Mouse (Mus musculus) regulatory T cell (primary cell): ENCODE measurements around the gene Wdr25.
"Not testable (repeated sequence)": the region's sequence is repeated elsewhere in the genome, so short reads cannot be mapped to it uniquely, and the experiment has no call there.

ENCODE experiments used
- in situ Hi-C: fragments of 300-600 bp; cut with MboI, MseI; formaldehyde crosslinking; loops from one replicate; pipeline ENCODE4 v1.15.1; 2025; ENCODE audit warnings: high pct_unique_total_duplicates

Gene Wdr25

DNA sequence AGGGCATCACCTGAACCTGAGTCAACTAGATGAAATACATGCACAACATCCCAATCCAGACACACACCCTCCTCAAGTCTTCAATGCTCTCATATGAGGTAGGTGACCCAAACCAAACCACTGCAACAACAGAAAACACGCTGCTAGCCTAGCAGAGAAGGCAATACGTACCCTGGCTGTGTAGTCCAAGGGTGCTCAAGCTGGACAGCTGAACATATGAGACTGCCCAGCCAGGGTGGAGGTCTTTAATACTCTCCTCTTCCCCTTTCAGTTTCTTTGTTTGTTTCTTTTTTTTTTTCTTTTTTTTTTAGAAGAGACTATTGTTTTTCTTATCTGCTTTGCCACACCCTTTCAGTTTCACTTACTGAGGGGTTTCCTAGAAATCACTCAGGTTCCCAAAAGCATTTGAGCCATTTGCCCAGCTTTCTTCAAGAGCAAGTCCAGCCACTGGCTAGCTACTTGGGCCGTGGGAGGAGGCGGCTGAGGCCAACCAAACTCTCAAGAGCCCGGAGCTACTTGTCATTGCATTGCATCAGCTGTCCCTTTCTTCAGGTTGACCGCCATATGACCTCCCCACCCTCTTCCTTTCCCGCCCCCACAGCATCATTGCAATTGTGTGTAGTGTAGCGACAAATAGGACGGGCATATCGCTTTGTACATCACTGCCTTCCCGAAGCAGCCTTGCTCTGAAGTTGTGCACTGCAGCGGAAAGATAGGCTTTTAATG is at the start of gene Wdr25:
TSS of gene Wdr25 (plus strand) at position 643 of the 726 bp plus-strand sequence.
- in situ Hi-C loops, result no loop called here

GRCm38 (mm10) chr12:108848033-108848432 is 45.4 kb upstream of the Wdr25 start:
- in situ Hi-C loops, result not testable (repeated sequence)

DNA sequence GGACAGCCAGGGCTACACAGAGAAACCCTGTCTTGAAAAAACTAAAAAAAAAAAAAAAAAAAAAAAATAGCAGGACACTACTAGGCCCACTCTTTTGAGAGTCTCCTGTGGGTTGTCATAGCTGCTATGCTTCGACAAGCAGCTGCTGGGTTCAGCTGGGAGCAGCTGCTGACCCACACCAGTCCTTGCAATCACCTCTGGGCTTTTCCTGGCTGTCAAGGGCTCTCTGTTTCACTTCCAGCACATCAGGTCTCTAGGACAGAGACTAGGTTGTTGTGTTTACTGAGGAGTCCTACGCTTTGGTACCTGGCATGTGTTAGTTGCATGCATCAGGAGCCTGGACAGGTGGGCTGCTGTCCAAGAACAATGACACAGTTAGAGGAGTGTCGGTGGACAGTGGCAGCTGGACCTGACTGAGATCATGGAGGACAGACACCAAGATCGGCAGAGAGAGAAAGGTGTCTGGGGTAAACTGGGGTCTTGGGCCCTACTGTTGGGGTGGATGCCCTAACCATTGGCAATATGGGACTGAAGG is 43.9 kb upstream of the Wdr25 start:
- in situ Hi-C loops, result no loop called here

GRCm38 (mm10) chr12:108850129-108850528 is 43.3 kb upstream of the Wdr25 start:
- in situ Hi-C loops, result no loop called here

GRCm38 (mm10) chr12:108850886-108851285 is 42.5 kb upstream of the Wdr25 start:
- in situ Hi-C loops, result no loop called here

- in situ Hi-C loops, result no loop called here
These were observed 40.6 kb upstream of the Wdr25 start for GRCm38 (mm10) chr12:108852822-108853221.

GRCm38 (mm10) chr12:108855081-108855480 is 38.4 kb upstream of the Wdr25 start:
- in situ Hi-C loops, result no loop called here

DNA sequence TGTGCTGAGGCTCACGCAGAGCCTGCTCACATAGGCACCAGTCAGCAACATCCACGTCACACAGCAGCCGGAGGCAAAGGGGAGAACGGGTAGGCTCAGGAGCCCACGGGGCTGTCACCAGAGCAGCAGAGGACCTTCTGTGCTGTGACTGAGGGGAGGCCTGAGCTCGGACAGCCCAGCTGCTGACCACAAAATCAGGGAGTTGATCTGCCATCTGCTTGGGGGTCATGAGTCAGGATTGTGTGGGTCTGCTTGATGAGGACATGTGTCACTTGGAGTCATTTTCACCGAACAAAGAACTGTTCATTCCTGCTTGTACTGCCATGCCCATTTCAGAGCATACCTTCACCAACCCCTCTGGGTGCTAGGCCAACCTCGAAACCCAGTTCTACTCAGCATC is 37.2 kb upstream of the Wdr25 start:
- in situ Hi-C loops, result no loop called here

DNA sequence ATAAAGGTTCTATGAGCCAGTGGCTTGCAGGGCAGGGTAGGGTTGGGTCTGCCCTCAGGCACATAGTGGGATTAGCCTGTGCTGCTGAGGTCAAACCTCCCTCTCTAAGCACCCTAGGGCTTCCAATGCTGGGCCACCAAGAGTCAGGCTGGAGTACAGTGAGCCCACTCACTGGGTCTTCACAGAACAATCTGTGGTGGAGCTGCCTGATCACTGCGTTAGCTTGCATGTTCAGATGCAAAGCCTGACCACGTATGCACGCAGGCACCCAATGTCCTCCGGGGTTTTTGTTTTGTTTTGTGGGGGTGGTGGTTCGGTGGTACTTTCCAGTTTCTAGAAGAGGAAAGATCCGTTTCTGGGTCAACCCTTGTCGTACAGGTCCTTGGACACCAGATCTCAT is 36.3 kb upstream of the Wdr25 start:
- in situ Hi-C loops, result no loop called here

- in situ Hi-C loops, result no loop called here
These were observed 35.7 kb upstream of the Wdr25 start for GRCm38 (mm10) chr12:108857589-108858184.

DNA sequence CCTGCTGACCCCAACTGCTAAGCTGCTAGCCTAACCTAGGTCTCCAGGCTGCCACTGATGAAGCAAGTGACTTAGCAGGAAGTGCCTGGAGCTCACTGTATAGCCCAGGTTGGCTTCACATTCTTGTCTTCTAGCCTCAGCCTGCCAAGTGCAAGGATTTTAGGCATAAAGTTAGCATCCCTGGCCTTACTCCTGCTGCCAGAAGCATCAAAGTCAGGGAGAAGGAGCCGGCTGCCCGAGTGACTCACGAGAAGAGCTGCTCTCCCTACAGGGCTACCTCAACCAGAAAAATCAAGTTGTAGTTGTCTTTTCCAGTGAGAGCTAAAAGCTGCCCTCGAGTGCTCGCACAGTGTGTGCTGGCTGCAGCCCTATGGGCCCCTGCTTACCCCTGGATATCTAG is 34.9 kb upstream of the Wdr25 start:
- in situ Hi-C loops, result no loop called here

DNA sequence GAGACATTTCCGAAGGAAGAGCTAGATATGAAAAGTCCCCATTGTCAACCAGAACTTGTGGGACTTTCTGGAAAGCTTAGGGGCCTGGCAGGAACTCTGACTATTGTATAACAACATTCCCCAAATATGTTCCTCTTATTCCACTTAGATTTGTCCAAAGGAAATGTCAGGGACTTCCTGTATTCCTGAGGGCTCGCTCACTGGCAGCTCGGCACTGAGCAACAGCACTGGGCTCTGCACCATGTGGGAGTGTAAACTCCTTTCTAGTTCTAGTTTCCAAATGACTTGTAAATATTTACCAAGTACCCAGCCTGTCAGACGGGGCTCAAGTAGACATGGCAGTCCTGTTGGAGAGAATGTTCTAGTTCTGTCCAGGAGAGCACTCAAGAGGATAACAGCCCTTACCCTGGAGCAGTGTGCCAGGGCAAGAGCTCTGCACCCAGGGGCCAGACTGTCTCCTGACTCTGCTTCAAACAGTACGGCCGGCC is 28.4 kb upstream of the Wdr25 start:
- in situ Hi-C loops, result no loop called here

DNA sequence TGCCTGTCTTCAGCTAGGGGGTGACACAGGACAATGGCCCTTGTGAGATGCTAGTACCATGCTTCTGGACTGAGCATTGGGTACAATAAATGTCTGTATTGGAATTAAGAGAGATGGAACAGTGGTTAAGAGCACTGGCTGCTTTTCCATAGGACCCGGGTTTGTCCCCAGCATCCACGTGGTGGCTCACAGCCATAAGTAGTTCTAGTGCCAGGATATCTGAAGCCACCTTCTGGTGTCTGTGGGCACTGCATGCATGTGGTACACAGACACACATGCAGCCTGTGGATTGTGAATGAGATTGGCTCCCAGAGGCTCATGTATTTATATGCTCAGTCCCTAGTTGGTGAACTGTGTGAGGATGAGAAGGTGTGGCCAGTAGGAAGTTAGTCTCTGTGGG is 23.9 kb upstream of the Wdr25 start:
- in situ Hi-C loops, result no loop called here

DNA sequence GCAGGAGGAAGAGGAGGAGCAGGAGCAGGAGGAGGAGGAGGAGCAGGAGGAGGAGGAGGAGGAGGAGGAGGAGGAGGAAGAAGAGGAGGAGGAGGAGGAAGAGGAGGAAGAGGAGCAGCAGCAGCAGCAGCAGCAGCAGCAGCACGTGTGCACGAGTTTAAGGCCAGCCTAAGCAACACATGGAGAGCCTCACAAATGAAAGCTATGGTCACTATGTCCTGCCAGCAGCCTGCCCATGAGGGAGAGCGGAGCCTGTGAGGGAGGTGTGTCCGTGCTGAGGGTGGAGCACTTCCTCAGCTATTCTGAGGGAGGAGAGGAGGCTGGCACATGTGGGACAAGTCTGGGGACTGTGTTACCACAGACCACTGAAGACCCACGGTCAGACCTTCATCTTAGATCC is 20.3 kb upstream of the Wdr25 start:
- in situ Hi-C loops, result no loop called here

DNA sequence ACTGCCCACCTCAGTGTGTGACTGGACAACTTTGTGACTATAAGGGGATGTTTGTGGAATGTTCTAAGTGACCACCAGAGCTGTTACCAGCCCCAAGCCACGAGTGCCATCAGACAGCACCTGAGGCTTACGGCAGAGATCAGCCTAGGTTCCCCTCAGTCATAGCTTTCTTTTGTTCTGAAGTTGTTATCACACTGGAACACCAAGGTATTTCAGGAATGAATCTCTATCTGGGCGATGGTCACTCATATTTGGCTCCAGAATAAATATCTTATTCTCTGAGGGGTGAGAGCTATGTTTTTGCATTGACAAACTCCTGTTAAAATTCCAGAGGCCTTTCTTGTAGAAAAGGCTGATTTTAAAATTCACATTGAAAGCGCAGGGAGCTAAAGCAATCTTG is 14.3 kb upstream of the Wdr25 start:
- in situ Hi-C loops, result no loop called here

DNA sequence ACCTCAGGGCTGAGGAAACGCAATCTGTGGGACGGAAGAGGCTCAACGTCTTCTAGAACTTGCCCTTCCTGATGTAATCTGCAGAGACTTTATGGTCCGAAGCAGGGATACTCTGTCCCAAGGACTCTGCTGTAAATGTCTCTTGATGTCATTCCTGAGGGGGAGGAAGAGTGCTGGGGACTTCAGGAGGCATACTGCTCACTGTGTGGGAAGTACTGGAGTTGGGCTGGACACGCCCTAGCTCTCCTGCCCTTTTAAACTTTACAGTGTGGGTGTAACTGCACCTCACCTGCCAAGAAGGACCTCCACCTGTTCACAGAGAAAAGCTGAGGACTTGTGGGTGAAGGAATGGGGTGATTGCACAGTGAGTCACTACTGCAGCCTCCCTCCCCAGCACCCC is 12.8 kb upstream of the Wdr25 start:
- in situ Hi-C loops, result no loop called here

DNA sequence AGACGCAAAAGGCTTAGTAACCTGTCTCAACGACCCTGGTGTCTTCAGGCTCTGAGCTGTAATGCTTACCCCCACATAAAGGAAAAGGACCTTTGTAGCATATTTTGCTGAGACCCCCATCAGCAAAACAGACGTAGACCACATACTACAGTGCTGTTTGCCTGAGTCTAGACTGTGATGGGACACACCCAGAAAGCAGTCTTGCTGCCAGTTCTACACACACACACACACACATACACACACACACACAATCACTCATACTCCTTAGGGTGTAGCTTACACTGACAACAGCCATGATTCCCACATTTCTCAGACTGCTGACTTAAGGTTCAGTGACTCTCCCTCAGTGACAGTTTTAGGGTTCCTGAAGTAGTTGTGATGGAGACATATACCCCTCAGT is 12.2 kb upstream of the Wdr25 start:
- in situ Hi-C loops, result no loop called here

- in situ Hi-C loops, result no loop called here
These were observed 10.7 kb upstream of the Wdr25 start for GRCm38 (mm10) chr12:108882776-108883175.

DNA sequence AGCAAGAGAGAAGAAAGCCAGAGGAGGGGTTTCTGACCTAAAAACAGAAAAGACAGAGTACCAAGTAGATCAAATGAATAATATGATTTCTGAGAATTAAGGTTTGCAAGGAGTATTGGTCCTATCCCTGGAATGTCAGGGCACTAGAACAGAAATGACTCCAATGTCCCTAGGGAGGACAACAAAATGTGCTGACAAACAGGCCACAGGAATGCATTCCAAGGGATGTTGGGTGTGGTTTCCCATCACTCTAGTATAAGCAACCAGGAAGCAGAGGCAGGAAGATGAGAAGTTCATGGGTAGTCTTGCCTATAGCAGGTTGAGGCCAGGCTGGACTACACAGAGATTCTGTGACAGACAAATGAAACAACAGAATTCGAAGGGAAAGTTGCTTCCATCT is 7.5 kb upstream of the Wdr25 start:
- in situ Hi-C loops, result loop anchor here (5.0 kb wide), 1 partner anchor 79 kb away; no protein-coding TSS in a partner anchor

- in situ Hi-C loops, result loop anchor here (5.0 kb wide), 1 partner anchor 80 kb away; no protein-coding TSS in a partner anchor
These were observed 6.4 kb upstream of the Wdr25 start for GRCm38 (mm10) chr12:108887077-108887476.

DNA sequence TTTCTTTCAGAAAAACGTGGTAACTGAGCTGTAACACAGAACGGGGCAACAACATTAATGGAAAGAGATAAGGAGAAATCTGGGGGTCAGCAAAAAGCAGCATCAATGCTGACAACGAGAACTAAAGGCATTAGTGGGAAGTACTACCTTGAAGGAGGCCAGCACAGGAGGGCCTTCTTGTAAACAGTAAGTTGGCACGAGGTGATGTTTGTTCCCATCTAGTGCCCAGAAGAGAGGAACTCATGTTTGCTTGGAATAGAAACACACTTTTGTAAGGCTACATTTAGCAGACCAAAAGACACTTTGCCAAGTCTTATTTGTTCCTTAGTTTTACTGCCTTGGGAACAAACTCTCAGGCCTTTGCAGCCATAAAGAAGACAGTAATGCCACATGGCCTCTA is 4.8 kb upstream of the Wdr25 start:
- in situ Hi-C loops, result loop anchor here (5.0 kb wide), 1 partner anchor 81 kb away; no protein-coding TSS in a partner anchor

DNA sequence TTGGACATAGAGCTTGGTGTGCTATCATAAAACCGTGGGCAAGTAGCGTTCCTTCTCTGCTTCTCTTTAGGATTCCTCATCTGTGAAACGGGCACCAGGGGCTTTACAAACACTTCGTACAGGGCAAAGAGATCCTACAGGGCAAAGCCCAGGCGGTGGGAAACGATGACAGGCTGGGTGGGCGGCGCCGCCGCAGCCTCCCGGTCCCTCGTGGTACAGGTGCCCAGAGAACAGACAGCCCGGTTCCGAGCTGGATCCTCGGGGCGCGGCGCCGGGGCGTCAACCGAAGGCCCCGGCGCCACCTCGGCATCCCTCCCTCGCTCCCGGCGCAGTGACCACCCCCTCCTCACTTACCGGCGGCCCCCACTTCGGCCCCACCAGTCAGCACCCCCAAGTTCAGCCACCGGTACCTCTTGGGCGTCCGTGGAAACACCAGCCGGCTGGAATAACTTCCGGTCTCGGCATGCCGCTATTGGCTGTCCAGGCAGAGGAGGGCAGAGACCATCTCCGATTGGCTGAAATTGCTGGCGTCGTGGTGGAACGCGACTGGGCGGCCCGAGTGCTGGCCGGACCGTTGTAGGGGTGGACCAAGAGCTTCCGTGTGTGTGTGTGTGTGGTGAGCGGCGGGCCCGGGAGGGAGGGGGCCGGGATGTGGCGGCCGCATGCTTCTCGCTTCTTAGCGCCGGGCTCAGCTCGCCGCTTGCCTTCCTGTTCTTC is 442 bp downstream of the Wdr25 start, which contains the start of gene Wars:
TSS of gene Wars (minus strand) at position 460 of the 717 bp plus-strand sequence.
- in situ Hi-C loops, result no loop called here
